Mouse (Mus musculus) heart, postnatal 0 days (tissue): ENCODE data around the gene Cfap99.

Experiments used
- CTCF ChIP-seq: IDR thresholded peaks from 2 replicates; pipeline ENCODE4 v1.5.1; 2016; ENCODE audit warnings: antibody characterized with exemption, control low read depth, low read depth
- EP300 ChIP-seq: IDR thresholded peaks from 2 replicates; pipeline ENCODE4 v1.6.1; 2016; ENCODE audit warnings: antibody characterized with exemption, low read depth

- no peak for TF ChIP-seq CTCF
- no peak for TF ChIP-seq EP300
Measured at GRCm38 (mm10) chr5:34326249-34326691, 37.9 kb downstream of the Cfap99 start.
